Mouse (Mus musculus): Measurements from ENCODE around the gene Trpm6.

The Trpm6 gene

GRCm38 (mm10) chr19:18889117-18889627 lies 139.4 kb downstream of the Trpm6 start:
- no peak for DNase-seq (ENCODE audit: low spot score)

DNA sequence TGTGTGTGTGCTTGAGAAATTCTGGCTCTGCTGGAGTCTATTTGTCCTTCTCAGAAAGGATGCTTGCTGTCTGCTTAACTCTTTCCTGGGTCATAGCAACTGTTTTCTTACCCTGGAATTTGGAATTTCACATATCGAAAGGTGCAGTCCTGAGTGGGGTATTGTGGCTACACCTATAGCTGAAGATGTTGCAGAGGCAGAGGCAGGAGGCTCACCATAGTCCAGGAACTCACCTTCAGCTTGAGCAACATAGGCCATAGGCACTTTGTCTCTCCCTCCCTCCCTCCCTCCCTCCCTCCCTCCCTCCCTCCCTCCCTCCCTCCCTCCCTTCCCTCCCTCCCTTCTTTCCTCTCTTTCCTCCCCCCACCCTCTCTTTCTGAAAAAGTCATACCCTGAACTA lies 139.8 kb downstream of the Trpm6 start:
- DNase-seq (ENCODE audit: low spot score), result no peak

DNA sequence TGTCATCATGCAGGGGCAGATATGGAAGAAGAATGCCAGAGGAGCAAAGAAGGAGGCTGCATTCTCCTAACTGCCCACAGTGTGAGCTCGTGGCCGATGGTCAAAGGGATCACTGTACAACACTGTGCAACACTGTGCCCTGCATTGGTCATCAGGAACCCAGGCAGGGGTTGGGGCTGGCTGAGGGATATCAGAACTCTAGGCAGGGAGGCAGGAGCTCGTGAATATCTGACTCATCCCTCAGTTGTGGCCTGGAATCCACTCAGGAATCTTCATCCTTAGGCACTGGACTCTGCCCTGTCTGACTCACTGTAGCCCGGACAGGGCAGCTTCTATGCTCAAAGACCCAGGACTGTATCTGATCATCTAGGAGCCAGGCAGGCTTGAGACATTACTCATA lies 140.4 kb downstream of the Trpm6 start:
- no peak for DNase-seq (ENCODE audit: low spot score)

DNA sequence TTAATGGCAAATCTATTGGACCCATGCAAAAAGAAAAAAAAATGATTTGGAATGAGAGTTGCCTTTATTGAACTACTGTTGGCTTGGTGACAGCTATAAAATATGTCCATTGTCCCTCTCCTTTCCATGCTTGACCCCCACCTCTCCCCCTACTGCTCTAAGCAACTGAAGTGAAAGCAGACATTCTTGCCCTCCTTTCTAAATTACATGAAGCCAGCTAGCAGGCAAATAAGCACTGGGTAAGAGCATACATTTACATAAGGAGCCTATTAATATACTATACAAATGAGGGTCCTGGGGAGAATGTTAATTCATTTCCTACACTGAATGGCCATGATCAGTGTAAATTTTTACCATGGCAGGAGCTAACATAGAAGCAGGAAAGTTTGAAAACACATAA lies 148.5 kb downstream of the Trpm6 start:
- no peak for DNase-seq (ENCODE audit: low spot score)

- no peak for DNase-seq (ENCODE audit: low spot score)
These were observed 152.4 kb downstream of the Trpm6 start for GRCm38 (mm10) chr19:18902041-18902693.

DNA sequence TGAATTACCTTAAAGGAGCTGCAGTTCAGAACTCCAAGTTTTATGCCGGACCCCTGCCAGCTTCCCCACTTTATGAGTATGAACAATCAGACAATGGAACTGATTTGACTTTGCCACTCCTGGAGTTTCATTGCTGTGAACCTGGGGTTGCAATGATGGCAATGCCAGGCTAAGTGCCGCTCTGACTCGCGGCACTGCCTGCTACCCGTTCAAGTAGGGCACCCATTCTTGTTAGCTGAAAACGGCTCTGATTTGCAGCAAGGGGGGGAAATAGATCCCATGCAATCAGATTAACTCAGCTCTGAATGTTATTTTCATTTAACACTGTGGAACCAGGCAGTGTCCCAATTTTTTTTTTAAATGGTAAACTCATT lies 152.9 kb downstream of the Trpm6 start:
- no peak for DNase-seq (ENCODE audit: low spot score)

GRCm38 (mm10) chr19:18905511-18905910 lies 155.7 kb downstream of the Trpm6 start:
- DNase-seq (ENCODE audit: low spot score), result no peak

DNA sequence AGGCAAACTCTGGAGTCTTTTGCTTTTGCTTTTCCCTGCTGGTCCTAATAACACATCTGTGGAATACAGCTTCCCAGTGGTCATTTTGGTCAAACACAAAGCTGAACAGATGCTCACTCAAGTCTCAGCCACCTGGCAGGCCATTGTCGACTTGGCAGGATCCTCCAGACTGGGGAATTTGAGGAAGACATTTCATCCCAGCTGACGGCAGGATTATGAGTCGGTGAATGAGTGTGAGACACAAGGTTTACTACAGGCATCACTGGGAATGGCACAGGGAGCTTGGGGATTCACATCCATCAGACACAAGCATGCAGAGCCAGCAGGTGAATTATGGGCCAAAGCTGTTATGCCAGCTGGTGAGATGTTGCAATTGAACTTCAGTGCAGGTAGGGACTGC lies 159.9 kb downstream of the Trpm6 start:
- no peak for DNase-seq (ENCODE audit: low spot score)

DNA sequence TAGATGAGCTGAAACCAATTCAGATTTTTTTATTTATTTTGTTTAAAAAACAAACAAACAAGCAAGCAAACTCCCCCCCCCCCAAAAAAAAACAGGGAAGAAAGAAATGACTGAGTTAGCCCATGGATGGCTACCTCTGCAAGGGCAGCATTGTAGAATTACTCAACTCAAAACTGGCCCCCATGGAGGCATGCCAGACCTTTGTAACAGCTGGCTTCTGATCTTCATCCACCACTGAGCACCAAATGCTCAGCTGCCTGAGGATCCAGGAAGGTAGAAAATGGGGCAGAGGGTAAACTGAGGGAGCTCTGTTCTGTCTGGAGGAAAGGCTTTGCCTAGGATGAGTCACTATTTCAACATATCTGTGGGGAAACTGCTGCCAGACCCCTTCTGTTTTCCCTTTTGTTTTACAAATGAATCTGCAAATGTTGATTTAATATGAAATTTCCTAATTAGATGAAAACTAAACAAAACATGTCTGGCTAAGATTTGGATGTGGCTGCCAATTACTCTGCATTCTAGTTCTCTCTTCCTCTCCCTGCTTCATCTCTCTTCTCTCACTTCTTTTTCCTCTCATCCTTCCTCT lies 162.1 kb downstream of the Trpm6 start:
- DNase-seq (ENCODE audit: low spot score), result no peak

DNA sequence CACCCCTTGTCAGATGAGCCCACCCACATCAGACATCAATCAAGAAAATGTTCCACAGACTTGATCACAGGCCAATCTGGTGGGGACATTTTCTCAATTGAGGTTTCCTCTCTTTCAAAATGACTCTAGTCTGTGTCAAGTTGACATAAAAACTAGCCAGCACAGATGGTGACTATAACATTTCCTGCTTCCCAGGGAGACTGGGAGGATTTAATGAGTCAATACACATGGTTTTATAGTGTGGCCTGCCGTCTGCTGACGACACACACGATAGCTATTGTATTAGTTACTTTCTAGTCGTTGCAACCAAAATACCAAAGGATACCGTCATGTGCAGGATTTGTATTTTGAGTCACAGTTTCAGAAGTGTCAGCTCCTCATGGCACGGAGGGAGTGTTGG lies 191.6 kb downstream of the Trpm6 start:
- DNase-seq (ENCODE audit: low spot score), result no peak
